Mouse (Mus musculus): Measurements from ENCODE around the gene Avl9.

DNA sequence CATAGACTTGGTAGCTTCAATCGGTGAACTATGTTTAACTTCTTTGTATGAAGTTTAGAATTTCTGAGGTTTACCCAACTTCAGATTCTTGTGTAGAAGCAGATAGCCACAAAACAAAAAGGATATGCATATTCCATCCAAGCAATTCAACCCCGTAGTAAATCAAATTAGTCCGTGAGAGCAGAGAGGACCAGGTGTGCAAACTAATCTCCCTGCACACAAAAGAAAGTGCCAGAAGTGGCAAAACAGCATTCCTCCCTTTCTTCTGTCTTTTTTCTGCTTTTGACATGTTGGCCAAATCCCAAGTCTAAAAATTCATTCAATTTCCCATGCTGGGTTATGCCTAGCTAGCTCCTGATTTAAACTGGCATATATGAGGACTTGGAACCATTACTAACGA is 22.3 kb upstream of the Avl9 start:
- TF ChIP-seq CTCF (IDR thresholded peaks at IDR 0.05; ENCODE audit: borderline replicate concordance, control insufficient read depth, extremely low read depth, insufficient read depth, low read length, poor library complexity) (no peak), POLR2A (IDR thresholded peaks at IDR 0.05; ENCODE audit: control insufficient read depth, extremely low read depth, insufficient read depth, low read length, poor library complexity) (no peak)
